Mouse (Mus musculus): ENCODE data around the gene Aldh5a1. TPM values are rescaled to one million over a fixed set of nuclear protein-coding genes. Genes with fewer than 3 reads are reported as not detected.

The Aldh5a1 gene
- polyA plus RNA-seq, 1 experiment from 2014 or later, result 14.4 TPM

DNA sequence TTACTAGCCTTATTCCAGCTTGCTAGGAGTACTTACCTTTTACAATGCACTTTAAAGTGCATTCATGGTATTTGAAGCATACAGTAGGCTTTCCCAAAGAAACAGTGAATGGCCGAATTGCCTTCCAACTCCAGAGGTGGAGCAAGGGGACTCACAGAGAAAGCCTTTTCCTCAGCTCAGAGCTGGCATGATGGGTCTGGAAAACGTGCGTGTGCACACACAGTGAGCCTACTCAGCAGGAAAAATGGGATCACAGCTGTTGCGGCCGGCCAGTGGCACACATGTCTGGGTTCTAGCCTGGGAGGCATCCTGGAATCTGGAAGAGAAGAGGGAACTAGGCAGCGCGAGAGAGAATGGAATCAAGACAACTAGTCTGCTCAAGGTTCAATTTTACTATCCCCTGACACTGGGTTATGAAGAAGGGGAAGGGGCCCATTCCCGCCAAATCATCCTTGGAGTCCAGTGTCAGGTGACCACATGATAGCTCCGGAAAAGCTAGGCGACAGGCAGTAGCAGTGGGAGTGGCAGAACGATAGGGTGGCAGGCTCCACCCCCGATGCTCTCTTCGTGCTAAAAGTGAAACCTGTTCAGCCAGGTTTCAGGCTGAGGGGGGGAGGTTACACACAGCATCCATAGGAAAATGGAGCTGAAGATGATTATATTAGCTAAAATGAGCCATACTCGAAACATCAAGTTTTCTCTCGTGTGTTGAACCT lies 27.8 kb upstream of the Aldh5a1 start:
- H3K9me3 ChIP-seq (ENCODE audit: control insufficient read depth, low read length), result no peaks in the 10 kb centered on the region
- peak overlapping the region; percentile 69 for H3K4me2 ChIP-seq (ENCODE audit: low read length)
- no peak overlapping the region for H3K27ac ChIP-seq (replicated peaks in 1 of 2; ENCODE audit: control insufficient read depth in 1 of 2, insufficient read depth in 1 of 2, low read depth in 2 of 2, low read length in 2 of 2)
- 11% methylated on average over 15 of the region's 15 CpGs for WGBS
- no peaks in the 10 kb centered on the region for H3K36me3 ChIP-seq (ENCODE audit: control insufficient read depth, insufficient read depth, low read length)
- ATAC-seq (ENCODE audit: insufficient number of reproducible peaks, insufficient read depth, low FRiP score, low read depth), result no peak
- H3K4me3 ChIP-seq (ENCODE audit: control insufficient read depth in 1 of 2, insufficient read depth in 1 of 2, low read depth in 1 of 2, low read length in 2 of 2), result peak overlapping the region; percentile 29 to 42
- peaks cover 2 to 7% of the 10 kb centered on the region in 2 experiments; a peak in 2 of 4 replicates for H3K4me1 ChIP-seq (ENCODE audit: control insufficient read depth in 2 of 2, insufficient read depth in 2 of 2, low read length in 2 of 2)
- H3K27me3 ChIP-seq (ENCODE audit: control insufficient read depth, insufficient read depth, low read length), result no peaks in the 10 kb centered on the region
- peak overlapping the region; percentile 46 for H3K9ac ChIP-seq (ENCODE audit: low read length)

GRCm38 (mm10) chr13:24962119-24962518 lies 24.7 kb upstream of the Aldh5a1 start:
- ATAC-seq (ENCODE audit: insufficient number of reproducible peaks, insufficient read depth, low FRiP score, low read depth), result no peak
- Histone ChIP-seq H3K4me3 (ENCODE audit: control insufficient read depth in 1 of 2, insufficient read depth in 1 of 2, low read depth in 1 of 2, low read length in 2 of 2) (no peak overlapping the region), H3K9me3 (ENCODE audit: control insufficient read depth, low read length) (no peaks in the 10 kb centered on the region), H3K9ac (ENCODE audit: low read length) (no peak overlapping the region), H3K27ac (replicated peaks in 1 of 2; ENCODE audit: control insufficient read depth in 1 of 2, insufficient read depth in 1 of 2, low read depth in 2 of 2, low read length in 2 of 2) (no peak overlapping the region), H3K27me3 (ENCODE audit: control insufficient read depth, insufficient read depth, low read length) (no peaks in the 10 kb centered on the region), H3K4me1 (ENCODE audit: control insufficient read depth in 2 of 2, insufficient read depth in 2 of 2, low read length in 2 of 2) (peaks cover 2 to 7% of the 10 kb centered on the region in 2 experiments; a peak in 2 of 4 replicates), H3K36me3 (ENCODE audit: control insufficient read depth, insufficient read depth, low read length) (no peaks in the 10 kb centered on the region), H3K4me2 (ENCODE audit: low read length) (no peak overlapping the region)
- WGBS, result 77% methylated on average over 8 of the region's 8 CpGs

- peaks cover 2% of the 10 kb centered on the region; the same call in 1 of the 2 replicates for H3K27me3 ChIP-seq (ENCODE audit: control insufficient read depth, insufficient read depth, low read length)
- ATAC-seq (ENCODE audit: insufficient number of reproducible peaks, insufficient read depth, low FRiP score, low read depth), result no peak
- H3K9me3 ChIP-seq (ENCODE audit: control insufficient read depth, low read length), result no peaks in the 10 kb centered on the region
- H3K4me2 ChIP-seq (ENCODE audit: low read length), result no peak overlapping the region
- no peaks in the 10 kb centered on the region; a peak in 1 of 4 replicates for H3K4me1 ChIP-seq (ENCODE audit: control insufficient read depth in 2 of 2, insufficient read depth in 2 of 2, low read length in 2 of 2)
- no peak overlapping the region for H3K27ac ChIP-seq (replicated peaks in 1 of 2; ENCODE audit: control insufficient read depth in 1 of 2, insufficient read depth in 1 of 2, low read depth in 2 of 2, low read length in 2 of 2)
- no peaks in the 10 kb centered on the region for H3K36me3 ChIP-seq (ENCODE audit: control insufficient read depth, insufficient read depth, low read length)
- no peak overlapping the region for H3K9ac ChIP-seq (ENCODE audit: low read length)
- WGBS, result 70% methylated on average over 3 of the region's 3 CpGs
- H3K4me3 ChIP-seq (ENCODE audit: control insufficient read depth in 1 of 2, insufficient read depth in 1 of 2, low read depth in 1 of 2, low read length in 2 of 2), result no peak overlapping the region
These were observed 22.6 kb upstream of the Aldh5a1 start for GRCm38 (mm10) chr13:24960084-24960483.

DNA sequence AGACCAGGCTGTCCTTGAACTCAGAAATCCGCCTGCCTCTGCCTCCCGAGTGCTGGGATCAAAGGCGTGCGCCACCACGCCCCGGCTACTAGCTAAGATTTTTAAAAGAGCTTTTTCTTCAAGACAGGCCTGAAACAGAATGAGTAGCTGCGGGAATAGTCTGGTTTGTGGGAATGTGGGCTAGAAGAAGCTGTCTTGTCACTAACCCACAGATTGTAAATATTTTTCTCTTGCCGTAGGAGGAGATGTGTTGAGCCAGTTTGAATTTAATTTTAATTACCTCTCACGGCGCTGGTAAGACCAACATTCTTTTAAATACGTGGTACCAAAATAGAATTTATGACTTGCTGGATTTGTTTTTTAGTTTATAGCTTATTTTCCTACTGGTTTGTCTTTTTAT lies 21.2 kb upstream of the Aldh5a1 start:
- no peaks in the 10 kb centered on the region for H3K36me3 ChIP-seq (ENCODE audit: control insufficient read depth, insufficient read depth, low read length)
- WGBS, result 90% methylated on average over 11 of the region's 11 CpGs
- ATAC-seq (ENCODE audit: insufficient number of reproducible peaks, insufficient read depth, low FRiP score, low read depth), result no peak
- no peak overlapping the region for H3K27ac ChIP-seq (replicated peaks in 1 of 2; ENCODE audit: control insufficient read depth in 1 of 2, insufficient read depth in 1 of 2, low read depth in 2 of 2, low read length in 2 of 2)
- H3K4me2 ChIP-seq (ENCODE audit: low read length), result no peak overlapping the region
- peaks cover 5% of the 10 kb centered on the region; the same call in 1 of the 2 replicates for H3K27me3 ChIP-seq (ENCODE audit: control insufficient read depth, insufficient read depth, low read length)
- H3K4me3 ChIP-seq (ENCODE audit: control insufficient read depth in 1 of 2, insufficient read depth in 1 of 2, low read depth in 1 of 2, low read length in 2 of 2), result no peak overlapping the region
- no peaks in the 10 kb centered on the region for H3K9me3 ChIP-seq (ENCODE audit: control insufficient read depth, low read length)
- no peaks in the 10 kb centered on the region for H3K4me1 ChIP-seq (ENCODE audit: control insufficient read depth in 2 of 2, insufficient read depth in 2 of 2, low read length in 2 of 2)
- no peak overlapping the region for H3K9ac ChIP-seq (ENCODE audit: low read length)

- WGBS, result 14% methylated on average over 10 of the region's 10 CpGs
- no peak overlapping the region for H3K27ac ChIP-seq (replicated peaks in 1 of 2; ENCODE audit: control insufficient read depth in 1 of 2, insufficient read depth in 1 of 2, low read depth in 2 of 2, low read length in 2 of 2)
- H3K4me3 ChIP-seq (ENCODE audit: control insufficient read depth in 1 of 2, insufficient read depth in 1 of 2, low read depth in 1 of 2, low read length in 2 of 2), result no peak overlapping the region
- H3K36me3 ChIP-seq (ENCODE audit: control insufficient read depth, insufficient read depth, low read length), result no peaks in the 10 kb centered on the region
- H3K27me3 ChIP-seq (ENCODE audit: control insufficient read depth, insufficient read depth, low read length), result peaks cover 5% of the 10 kb centered on the region; the same call in 1 of the 2 replicates
- peaks cover 0 to 4% of the 10 kb centered on the region in 2 experiments; a peak in 2 of 4 replicates for H3K4me1 ChIP-seq (ENCODE audit: control insufficient read depth in 2 of 2, insufficient read depth in 2 of 2, low read length in 2 of 2)
- H3K4me2 ChIP-seq (ENCODE audit: low read length), result no peak overlapping the region
- H3K9me3 ChIP-seq (ENCODE audit: control insufficient read depth, low read length), result no peaks in the 10 kb centered on the region
- ATAC-seq (ENCODE audit: insufficient number of reproducible peaks, insufficient read depth, low FRiP score, low read depth), result no peak
- no peak overlapping the region for H3K9ac ChIP-seq (ENCODE audit: low read length)
These were observed 18.0 kb upstream of the Aldh5a1 start for GRCm38 (mm10) chr13:24955500-24955899.

- 32% methylated on average over 11 of the region's 11 CpGs for WGBS
- H3K27me3 ChIP-seq (ENCODE audit: control insufficient read depth, insufficient read depth, low read length), result peaks cover 5% of the 10 kb centered on the region; the same call in 1 of the 2 replicates
- H3K4me2 ChIP-seq (ENCODE audit: low read length), result no peak overlapping the region
- peaks cover 0 to 4% of the 10 kb centered on the region in 2 experiments; a peak in 2 of 4 replicates for H3K4me1 ChIP-seq (ENCODE audit: control insufficient read depth in 2 of 2, insufficient read depth in 2 of 2, low read length in 2 of 2)
- H3K4me3 ChIP-seq (ENCODE audit: control insufficient read depth in 1 of 2, insufficient read depth in 1 of 2, low read depth in 1 of 2, low read length in 2 of 2), result no peak overlapping the region
- no peak for ATAC-seq (ENCODE audit: insufficient number of reproducible peaks, insufficient read depth, low FRiP score, low read depth)
- H3K36me3 ChIP-seq (ENCODE audit: control insufficient read depth, insufficient read depth, low read length), result no peaks in the 10 kb centered on the region
- no peak overlapping the region for H3K27ac ChIP-seq (replicated peaks in 1 of 2; ENCODE audit: control insufficient read depth in 1 of 2, insufficient read depth in 1 of 2, low read depth in 2 of 2, low read length in 2 of 2)
- H3K9ac ChIP-seq (ENCODE audit: low read length), result no peak overlapping the region
- H3K9me3 ChIP-seq (ENCODE audit: control insufficient read depth, low read length), result no peaks in the 10 kb centered on the region
These were observed 17.6 kb upstream of the Aldh5a1 start for GRCm38 (mm10) chr13:24955091-24955490.

- H3K9ac ChIP-seq (ENCODE audit: low read length), result no peak overlapping the region
- no peak overlapping the region for H3K4me3 ChIP-seq (ENCODE audit: control insufficient read depth in 1 of 2, insufficient read depth in 1 of 2, low read depth in 1 of 2, low read length in 2 of 2)
- no peak overlapping the region for H3K4me2 ChIP-seq (ENCODE audit: low read length)
- no peaks in the 10 kb centered on the region for H3K36me3 ChIP-seq (ENCODE audit: control insufficient read depth, insufficient read depth, low read length)
- no peak for ATAC-seq (ENCODE audit: insufficient number of reproducible peaks, insufficient read depth, low FRiP score, low read depth)
- 72% methylated on average over 7 of the region's 7 CpGs for WGBS
- H3K9me3 ChIP-seq (ENCODE audit: control insufficient read depth, low read length), result no peaks in the 10 kb centered on the region
- H3K27me3 ChIP-seq (ENCODE audit: control insufficient read depth, insufficient read depth, low read length), result peaks cover 5% of the 10 kb centered on the region; the same call in 1 of the 2 replicates
- peaks cover 0 to 4% of the 10 kb centered on the region in 2 experiments; a peak in 2 of 4 replicates for H3K4me1 ChIP-seq (ENCODE audit: control insufficient read depth in 2 of 2, insufficient read depth in 2 of 2, low read length in 2 of 2)
- H3K27ac ChIP-seq (replicated peaks in 1 of 2; ENCODE audit: control insufficient read depth in 1 of 2, insufficient read depth in 1 of 2, low read depth in 2 of 2, low read length in 2 of 2), result no peak overlapping the region
These were observed 15.2 kb upstream of the Aldh5a1 start for GRCm38 (mm10) chr13:24952659-24953058.

Data from heart, embryonic 14.5 days (tissue).